Comparison of ENCODE assay signal across 10 mouse cellular contexts in genomic region chr15:78340919-78341318, GRCm38 (mm10). TPM values are rescaled to one million over a fixed set of nuclear protein-coding genes. Genes with fewer than 3 reads are reported as not detected.
"Had no signal": no experiment of that assay in that cellular context is flagged by ENCODE, and none has a peak within 500 bp of the region (broad histone marks: within the 10 kb centered on the region; RNA-seq: fewer than 3 reads in every experiment).

No protein-coding gene starts in this region.

RNA-seq across cellular contexts. Expression of gene Tex33, which starts 54.8 kb away (rescaled TPM):
- total RNA-seq: neutrophil, adult 5-6 weeks had no signal
- polyA plus RNA-seq: neural tube, embryonic 14.5 days; neural tube, embryonic 15.5 days; small intestine, adult 2 months; spleen, adult 2 months; stomach, embryonic 14.5 days; stomach, embryonic 15.5 days; stomach, embryonic 16.5 days; stomach, postnatal 0 days; urinary bladder, adult 2 months had no signal
